ENCODE assay signal across 11 mouse cellular contexts in genomic region chr4:59282699-59283487, GRCm38 (mm10).
DNase-seq lines count a peak whose midpoint lies in the region; ATAC-seq and TF ChIP-seq lines count a peak whose summit lies in the region.
"Had no signal": no experiment of that assay in that cellular context is flagged by ENCODE, and none has a peak within 500 bp of the region (broad histone marks: within the 10 kb centered on the region; RNA-seq: fewer than 3 reads in every experiment).

No protein-coding gene starts in this region.

- no peak overlapping the region for H3K9ac ChIP-seq in lung, embryonic 14.5 days
- H3K9ac ChIP-seq: embryonic facial prominence, embryonic 13.5 days had no signal

- H3K27me3 ChIP-seq in spleen, adult 2 months (ENCODE audit: control insufficient read depth, insufficient read depth, low read length), result no peaks in the 10 kb centered on the region
- no peaks in the 10 kb centered on the region for H3K27me3 ChIP-seq in lung, embryonic 14.5 days (ENCODE audit: insufficient read depth, low read length)
- H3K27me3 ChIP-seq in kidney, adult 2 months (replicated peaks; ENCODE audit: control insufficient read depth, insufficient read depth, low read length), result no peaks in the 10 kb centered on the region
- H3K27me3 ChIP-seq: embryonic facial prominence, embryonic 13.5 days had no signal

- no peaks in the 10 kb centered on the region for H3K9me3 ChIP-seq in lung, embryonic 14.5 days (ENCODE audit: low read depth, low read length)
- H3K9me3 ChIP-seq: embryonic facial prominence, embryonic 13.5 days had no signal

- H3K4me3 ChIP-seq in spleen, adult 2 months (ENCODE audit: extremely low read depth, insufficient read depth, insufficient read length), result no peak overlapping the region
- H3K4me3 ChIP-seq in lung, embryonic 14.5 days (ENCODE audit: low read depth, low read length), result no peak overlapping the region
- no peak overlapping the region for H3K4me3 ChIP-seq in kidney, adult 2 months (ENCODE audit: insufficient read depth, low read depth, low read length)
- H3K4me3 ChIP-seq: embryonic facial prominence, embryonic 13.5 days had no signal

- ATAC-seq in lung, embryonic 14.5 days (ENCODE audit: insufficient read depth), result no peak
- ATAC-seq: CD4-positive, CD25-positive, alpha-beta regulatory T cell, adult 4 months had no signal

- H3K27ac ChIP-seq in spleen, adult 2 months (ENCODE audit: insufficient read depth, low read length), result peak overlapping the region; percentile 24; the same call in 1 of the 2 replicates
- peak overlapping the region; percentile 42; the same call in 1 of the 2 replicates for H3K27ac ChIP-seq in lung, embryonic 14.5 days (ENCODE audit: low read depth)
- no peak overlapping the region for H3K27ac ChIP-seq in kidney, adult 2 months (ENCODE audit: insufficient read depth, low read depth, low read length)
- H3K27ac ChIP-seq: embryonic facial prominence, embryonic 13.5 days had no signal

- H3K36me3 ChIP-seq in spleen, adult 2 months (ENCODE audit: control insufficient read depth, insufficient read depth, low read length), result no peaks in the 10 kb centered on the region
- H3K36me3 ChIP-seq in lung, embryonic 14.5 days (ENCODE audit: insufficient read depth), result no peaks in the 10 kb centered on the region
- no peaks in the 10 kb centered on the region for H3K36me3 ChIP-seq in kidney, adult 2 months (ENCODE audit: control insufficient read depth, insufficient read depth, low read length)
- H3K36me3 ChIP-seq: embryonic facial prominence, embryonic 13.5 days had no signal

- no peak for TF ChIP-seq POLR2A in spleen, adult 2 months (IDR thresholded peaks at IDR 0.05; ENCODE audit: low read depth, low read length)
- TF ChIP-seq POLR2A in kidney, adult 2 months (IDR thresholded peaks at IDR 0.05; ENCODE audit: low read depth, low read length), result no peak

- H3K4me2 ChIP-seq in lung, embryonic 14.5 days, result no peak overlapping the region
- H3K4me2 ChIP-seq: embryonic facial prominence, embryonic 13.5 days had no signal

- DNase-seq in heart, adult 11 months, result peak; percentile 84
- DNase-seq in heart, adult 9 months (ENCODE audit: low spot score in 2 of 2), result no peak
- DNase-seq in spleen, adult 2 months (ENCODE audit: low read depth in 1 of 2, low spot score in 2 of 2), result no peak
- DNase-seq in spleen, postnatal 10 days (ENCODE audit: low spot score in 2 of 2), result no peak
- DNase-seq in lung, embryonic 14.5 days, result peak; percentile 56
- no peak for DNase-seq in left cerebral cortex, postnatal 36 days (ENCODE audit: low spot score in 2 of 2)
- DNase-seq in kidney, adult 2 months, result no peak
- DNase-seq in neural tube, embryonic 10.5 days (ENCODE audit: extremely low spot score, low spot score), result no peak
- DNase-seq: kidney, postnatal 36 days had no signal

- intact Hi-C loops in left cerebral cortex, postnatal 36 days (cut with DNase I), result no loop called here

- TF ChIP-seq CTCF in spleen, adult 2 months (IDR thresholded peaks at IDR 0.05; ENCODE audit: extremely low read depth, insufficient read depth, insufficient read length, insufficient replicate concordance), result no peak
- TF ChIP-seq CTCF in lung, embryonic 14.5 days (IDR thresholded peaks at IDR 0.05; ENCODE audit: low read depth), result no peak
- no peak for TF ChIP-seq CTCF in kidney, adult 2 months (conservative IDR thresholded peaks at IDR 0.05; ENCODE audit: insufficient read depth, insufficient read length, low read depth, low read length)

- WGBS in spleen, adult 2 months, result 72% methylated on average over 8 of the region's 8 CpGs
- WGBS in lung, embryonic 14.5 days, result 33% methylated on average over 8 of the region's 8 CpGs
- WGBS in kidney, adult 2 months, result 73% methylated on average over 8 of the region's 8 CpGs

- H3K4me1 ChIP-seq in spleen, adult 2 months (ENCODE audit: control insufficient read depth, insufficient read depth, insufficient read length), result peaks cover 24% of the 10 kb centered on the region; the same call in 1 of the 2 replicates
- no peaks in the 10 kb centered on the region for H3K4me1 ChIP-seq in lung, embryonic 14.5 days (ENCODE audit: insufficient read depth)
- no peaks in the 10 kb centered on the region for H3K4me1 ChIP-seq in kidney, adult 2 months (ENCODE audit: control insufficient read depth, insufficient read depth, low read length)

Comparison
In these comparisons a context has a peak if more than half of its experiments do, and no peak if none do; other contexts are left out.
1. DNase-seq: peak in heart, adult 11 months (single experiment) and lung, embryonic 14.5 days (single experiment); none in heart, adult 9 months (0 of 2), spleen, adult 2 months (0 of 2), spleen, postnatal 10 days (0 of 2), left cerebral cortex, postnatal 36 days (0 of 2), kidney, adult 2 months (single experiment) and neural tube, embryonic 10.5 days (single experiment).